Mouse (Mus musculus) heart, embryonic 10.5 days (tissue): ENCODE measurements around the gene Slc22a23. TPM values are rescaled to one million over a fixed set of nuclear protein-coding genes. Genes with fewer than 3 reads are reported as not detected.

Experiments used
- DNase-seq: peaks from one replicate; pipeline ENCODE4 v3.0.0-alpha.2; 2017; ENCODE audit warnings: low spot score
- H3K27ac ChIP-seq: fragments of 300-500 bp; sonication (generic); 2 replicates; pipeline ENCODE4 v1.5.1; 2016; ENCODE audit warnings: mild to moderate bottlenecking
- H3K27me3 ChIP-seq: fragments of 300-500 bp; sonication (generic); 2 replicates; pipeline ENCODE4 v1.6.1; 2016; ENCODE audit warnings: mild to moderate bottlenecking; ENCODE audit not compliant: poor library complexity, insufficient read depth, severe bottlenecking
- H3K36me3 ChIP-seq: fragments of 300-500 bp; sonication (generic); 2 replicates; pipeline ENCODE4 v1.6.1; 2016; ENCODE audit warnings: mild to moderate bottlenecking, moderate library complexity
- H3K4me1 ChIP-seq: fragments of 300-500 bp; sonication (generic); 2 replicates; pipeline ENCODE4 v1.6.1; 2016; ENCODE audit warnings: mild to moderate bottlenecking
- H3K4me3 ChIP-seq: fragments of 300-500 bp; sonication (generic); 2 replicates; pipeline ENCODE4 v1.5.1; 2016; ENCODE audit warnings: mild to moderate bottlenecking, moderate library complexity
- H3K9me3 ChIP-seq: fragments of 300-500 bp; sonication (generic); 2 replicates; pipeline ENCODE4 v1.6.1; 2016; ENCODE audit warnings: mild to moderate bottlenecking, moderate library complexity
- WGBS: fragments of 180-500 bp; shearing (Covaris S2); methylation state at CpG from one replicate; pipeline ENCODE4 v1.1.7; 2016; 5-methylcytosine and 5-hydroxymethylcytosine counted together
- polyA plus RNA-seq: library from polyadenylated mRNA; unstranded; fragments of >200 nt; fragmentation: Nextera tagmentation; extraction: Ambion mirVana; gene quantifications from 2 replicates; pipeline ENCODE4 v1.2.1, GENCODE M21; 2016

Slc22a23 gene
- polyA plus RNA-seq, 1 experiment from 2014 or later = 5.1 TPM

DNA sequence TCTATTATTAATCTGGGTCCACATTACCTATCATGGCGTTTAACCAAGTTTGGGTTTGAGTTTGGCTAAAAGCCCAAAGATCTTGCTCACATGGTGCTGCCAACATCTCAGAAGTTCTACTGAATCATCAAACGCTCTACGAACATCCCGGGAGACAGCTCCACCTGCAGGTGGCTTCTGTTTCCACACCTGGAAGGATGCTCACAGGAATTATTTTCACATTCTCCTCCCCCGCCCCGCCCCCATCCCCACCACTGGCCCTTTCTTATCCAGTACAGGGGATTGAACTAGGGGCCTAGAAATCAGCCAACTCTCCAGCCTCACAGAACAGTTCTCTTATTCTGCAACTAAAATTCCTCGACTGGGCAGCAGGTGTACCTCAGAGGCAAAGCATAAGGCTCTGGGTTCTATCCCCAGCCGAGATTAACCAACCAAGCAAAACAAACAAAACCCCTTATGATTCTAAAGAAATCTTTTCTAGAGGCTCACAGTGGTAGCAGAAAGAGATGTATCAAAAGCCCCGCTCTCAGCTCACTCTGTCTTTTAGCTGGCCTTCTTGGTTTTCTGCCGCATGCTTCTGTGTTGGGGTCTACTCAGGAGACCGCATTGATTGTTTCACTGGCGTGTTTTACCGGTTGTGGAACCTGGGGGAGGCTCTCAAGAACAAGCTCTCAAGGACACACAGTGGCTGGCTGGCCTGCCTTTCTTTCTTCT is 190.6 kb downstream of the Slc22a23 start:
- WGBS = 46% methylated on average over 13 of the region's 13 CpGs
- Histone ChIP-seq H3K4me1 (peaks cover 37% of the 10 kb centered on the region), H3K36me3 (no peaks in the 10 kb centered on the region), H3K9me3 (no peaks in the 10 kb centered on the region), H3K27me3 (no peaks in the 10 kb centered on the region), H3K4me3 (no peak overlapping the region), H3K27ac (peak overlapping the region; percentile 76)
- DNase-seq = peak; percentile 81

DNA sequence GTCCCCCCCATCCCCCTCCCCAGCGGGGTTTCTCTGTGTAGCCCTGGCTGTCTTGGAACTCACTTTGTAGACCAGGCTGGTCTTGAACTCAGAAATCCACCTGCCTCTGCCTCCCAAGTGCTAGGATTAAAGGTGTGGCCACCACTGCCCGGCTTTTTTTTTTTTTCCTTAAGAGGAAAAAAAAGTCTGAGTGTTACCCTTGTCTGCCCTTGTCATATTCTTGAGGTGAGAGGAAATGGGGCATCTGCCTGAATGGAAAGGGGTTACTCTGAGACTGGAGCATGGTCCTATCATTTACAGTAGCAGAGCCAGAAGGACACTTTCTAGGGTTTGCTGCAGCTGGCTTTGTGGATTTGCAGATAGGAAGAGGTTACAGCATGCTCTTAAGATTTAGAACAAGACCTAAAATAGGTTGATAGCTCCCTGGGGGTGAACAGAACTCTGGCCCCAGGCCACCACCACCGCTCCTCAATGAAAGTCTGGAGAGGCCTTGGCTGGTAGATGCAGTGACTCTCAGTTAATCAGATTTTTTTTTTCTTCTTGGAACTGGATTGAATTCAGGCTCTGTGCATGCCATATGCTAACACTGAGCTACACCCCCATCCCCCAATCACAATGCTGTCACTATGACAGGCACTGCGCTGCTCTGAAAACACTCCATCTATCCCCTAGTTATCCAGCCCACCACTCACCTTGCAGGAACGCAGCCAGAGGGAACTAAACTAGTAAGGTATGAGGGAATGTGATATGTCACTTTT is 191.5 kb downstream of the Slc22a23 start:
- peaks cover 44% of the 10 kb centered on the region for H3K4me1 ChIP-seq
- 0 out of 2 replicates have a peak overlapping the region, but pooled peaks have one; percentile 13 for H3K27ac ChIP-seq
- DNase-seq = no peak

DNA sequence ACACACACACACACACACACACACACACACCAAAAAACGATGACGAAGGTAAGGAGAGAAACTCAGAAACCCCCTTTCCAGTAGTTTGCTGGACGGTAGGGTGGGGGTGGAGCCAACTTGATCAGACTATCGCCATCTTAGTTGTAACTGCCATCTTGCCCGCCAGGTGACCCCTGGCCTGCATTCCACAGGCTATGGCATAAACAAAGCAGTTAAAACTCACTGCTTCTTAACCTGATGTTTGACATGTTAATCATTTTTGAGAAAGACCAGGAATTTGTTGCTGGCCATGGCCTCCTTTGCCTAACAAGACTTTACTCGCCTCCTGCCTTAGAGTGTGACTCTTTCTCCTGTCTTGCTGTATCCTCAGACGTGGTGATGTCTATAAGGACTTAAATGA is 192.3 kb downstream of the Slc22a23 start:
- WGBS = 64% methylated on average over 7 of the region's 7 CpGs
- H3K4me3 ChIP-seq = no peak overlapping the region
- no peaks in the 10 kb centered on the region for H3K36me3 ChIP-seq
- no peak for DNase-seq
- no peaks in the 10 kb centered on the region for H3K27me3 ChIP-seq
- H3K4me1 ChIP-seq = peaks cover 52% of the 10 kb centered on the region
- 0 out of 2 replicates have a peak overlapping the region, but pooled peaks have one; percentile 36 for H3K27ac ChIP-seq
- H3K9me3 ChIP-seq = no peaks in the 10 kb centered on the region

More for the DNA sequence above, 191.5 kb downstream of the Slc22a23 start:
- Histone ChIP-seq H3K4me3 (no peak overlapping the region), H3K36me3 (no peaks in the 10 kb centered on the region), H3K27me3 (no peaks in the 10 kb centered on the region), H3K9me3 (no peaks in the 10 kb centered on the region)
- 66% methylated on average over 5 of the region's 5 CpGs for WGBS

DNA sequence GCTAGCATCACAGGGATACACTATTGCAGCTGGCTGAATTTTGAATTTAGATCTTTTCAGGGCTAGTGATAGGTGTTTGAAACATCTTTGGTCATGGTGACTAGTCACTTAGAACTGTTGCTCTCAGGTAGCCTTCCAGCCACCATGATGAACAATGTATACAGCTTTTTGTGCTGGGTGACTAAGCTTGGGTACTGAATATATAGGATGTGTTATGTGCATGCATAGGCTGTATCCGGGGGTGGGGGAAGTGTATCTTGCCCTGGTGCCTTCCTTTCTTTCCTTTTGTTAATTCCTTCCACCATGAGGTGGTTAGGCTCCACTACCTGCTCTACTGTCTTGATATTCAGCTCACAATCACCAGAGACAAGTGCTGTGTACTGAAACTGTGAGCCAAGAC is 193.6 kb downstream of the Slc22a23 start:
- no peaks in the 10 kb centered on the region for H3K9me3 ChIP-seq
- no peak overlapping the region for H3K4me3 ChIP-seq
- H3K27ac ChIP-seq = no peak overlapping the region
- no peaks in the 10 kb centered on the region for H3K36me3 ChIP-seq
- no peaks in the 10 kb centered on the region for H3K27me3 ChIP-seq
- H3K4me1 ChIP-seq = peaks cover 47% of the 10 kb centered on the region
- WGBS = 87% methylated on average over 1 of the region's 1 CpGs
- peak; percentile 66 for DNase-seq

DNA sequence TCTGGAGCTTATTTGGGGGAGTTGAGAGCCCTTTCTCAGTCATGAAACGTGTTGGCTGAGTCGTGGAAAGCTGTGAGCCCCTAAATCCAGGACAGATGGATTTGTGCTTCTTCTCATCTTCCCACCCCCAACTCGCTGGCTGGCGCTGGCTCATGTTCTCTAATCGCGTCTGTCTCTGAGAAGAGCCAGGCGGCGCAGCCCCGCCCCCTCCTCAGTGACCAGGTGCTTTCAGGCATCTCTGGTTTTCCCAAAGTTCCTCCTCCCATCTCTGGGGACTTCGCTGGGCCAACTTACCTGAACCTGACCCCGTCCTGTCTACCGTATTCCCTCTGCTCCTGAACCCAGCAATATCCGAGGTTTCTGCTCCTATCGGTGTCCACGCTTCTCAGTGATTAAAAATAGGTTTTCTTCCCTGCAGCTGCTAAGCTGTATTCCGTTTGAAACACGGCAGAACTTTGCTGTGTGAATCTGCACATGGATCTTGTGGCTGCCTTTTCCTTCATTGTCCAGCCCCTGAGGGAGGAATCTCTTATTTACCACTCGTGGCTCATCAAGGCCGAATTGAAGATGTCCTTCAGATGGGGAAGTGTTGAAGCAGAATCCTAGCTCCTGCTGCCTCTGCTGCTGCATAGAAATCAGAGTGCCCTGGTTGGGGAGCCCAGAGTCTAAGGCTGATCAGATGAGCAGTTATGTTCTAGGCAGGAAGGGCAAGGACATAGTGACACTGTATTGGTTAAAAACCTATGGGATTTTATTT is 194.5 kb downstream of the Slc22a23 start:
- DNase-seq = peak; percentile 81
- H3K4me3 ChIP-seq = peak overlapping the region; percentile 54
- 7% methylated on average over 19 of the region's 19 CpGs for WGBS
- H3K4me1 ChIP-seq = peaks cover 41% of the 10 kb centered on the region
- no peaks in the 10 kb centered on the region for H3K36me3 ChIP-seq
- no peaks in the 10 kb centered on the region for H3K9me3 ChIP-seq
- H3K27ac ChIP-seq = peak overlapping the region; percentile 90
- no peaks in the 10 kb centered on the region for H3K27me3 ChIP-seq

DNA sequence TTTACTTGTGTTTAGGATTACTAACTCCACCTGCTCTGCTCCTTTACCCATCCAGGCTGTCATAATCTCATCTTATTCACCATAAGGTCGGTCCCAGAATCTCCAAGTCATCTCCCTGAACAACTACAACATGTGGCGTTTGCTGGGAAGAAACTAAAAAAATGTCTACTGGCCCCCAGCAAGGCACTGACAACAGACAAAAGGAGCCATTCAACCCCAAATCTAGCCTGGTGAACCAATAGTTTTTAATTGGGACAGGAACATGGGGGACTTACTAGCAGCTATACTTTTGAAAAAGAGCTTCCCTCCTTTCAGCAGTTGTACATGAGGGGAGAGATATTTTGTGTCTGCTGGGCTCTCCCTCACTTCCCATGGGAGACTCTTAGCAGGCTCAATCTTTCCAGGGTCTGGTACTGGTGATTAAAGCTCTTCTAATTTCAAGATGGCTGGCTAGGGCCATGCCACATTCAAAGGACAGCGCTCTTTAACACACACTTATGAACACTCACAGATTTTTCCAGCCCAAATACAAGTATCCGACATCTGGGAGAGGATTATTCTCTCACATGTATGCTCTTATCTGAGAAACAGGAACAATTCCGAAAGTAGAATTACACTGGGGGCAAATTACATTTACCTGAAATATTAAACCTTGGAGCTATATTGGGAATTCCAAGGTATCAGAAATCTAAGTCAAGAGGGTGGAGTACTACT is 195.4 kb downstream of the Slc22a23 start:
- Histone ChIP-seq H3K27ac (peak overlapping the region; percentile 90), H3K36me3 (no peaks in the 10 kb centered on the region), H3K4me3 (peak overlapping the region; percentile 54), H3K9me3 (no peaks in the 10 kb centered on the region), H3K4me1 (peaks cover 38% of the 10 kb centered on the region), H3K27me3 (no peaks in the 10 kb centered on the region)
- DNase-seq = peak; percentile 66
- 42% methylated on average over 5 of the region's 5 CpGs for WGBS

DNA sequence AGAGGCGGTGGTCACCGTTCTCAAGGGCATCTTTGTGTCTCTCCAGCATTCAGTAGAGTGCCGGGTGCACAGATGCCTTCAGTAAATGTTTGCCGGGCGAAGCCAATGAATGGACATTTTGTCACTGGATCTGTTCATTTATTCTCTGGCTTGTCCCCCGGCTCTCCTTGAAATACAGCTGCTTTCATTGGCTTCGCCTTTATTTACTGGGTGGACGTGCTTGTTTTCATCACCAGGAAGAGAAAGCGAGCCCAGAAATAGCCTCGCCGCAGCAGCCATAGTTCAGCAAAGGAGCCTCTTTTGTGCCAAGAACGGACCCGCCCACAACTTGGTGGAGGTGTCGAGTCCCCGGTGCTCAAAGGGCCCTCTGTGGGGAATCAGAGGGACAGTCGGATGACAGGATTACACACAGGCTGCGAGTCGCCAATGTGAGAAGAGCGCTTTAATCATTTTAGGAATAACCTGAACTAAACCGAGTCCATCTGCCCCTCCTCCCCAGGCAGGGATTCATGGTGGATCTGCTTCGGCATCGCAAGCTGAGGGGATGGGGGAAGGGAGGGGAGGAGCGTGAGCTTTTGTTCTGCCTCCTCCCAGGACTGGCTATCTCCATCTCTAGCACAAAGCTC is 196.1 kb downstream of the Slc22a23 start:
- peak overlapping the region; percentile 90 for H3K27ac ChIP-seq
- DNase-seq = peak; percentile 87
- peak overlapping the region; percentile 54 for H3K4me3 ChIP-seq
- H3K27me3 ChIP-seq = no peaks in the 10 kb centered on the region
- no peaks in the 10 kb centered on the region for H3K36me3 ChIP-seq
- WGBS = 6% methylated on average over 23 of the region's 23 CpGs
- no peaks in the 10 kb centered on the region for H3K9me3 ChIP-seq
- H3K4me1 ChIP-seq = peaks cover 34% of the 10 kb centered on the region

DNA sequence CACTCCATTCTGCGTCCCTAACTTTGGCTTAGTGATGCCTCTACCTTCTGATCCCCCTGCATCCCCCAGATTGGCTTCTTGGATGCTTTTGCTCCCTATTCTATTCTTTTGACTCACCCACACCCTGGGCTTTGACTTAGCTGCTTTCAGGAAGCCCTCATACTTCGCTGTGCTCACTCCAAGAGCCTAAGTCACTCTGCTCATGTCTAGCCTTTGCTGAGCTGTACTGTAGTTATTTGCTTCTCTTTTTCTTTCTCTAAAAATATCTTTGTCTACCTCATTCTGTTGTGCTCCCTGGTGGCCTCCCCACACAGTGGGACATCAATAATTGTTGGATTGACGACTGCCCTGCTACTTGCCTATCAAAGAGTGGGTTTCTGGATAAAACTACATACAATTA is 196.8 kb downstream of the Slc22a23 start:
- H3K27ac ChIP-seq = peak overlapping the region; percentile 90
- peaks cover 29% of the 10 kb centered on the region for H3K4me1 ChIP-seq
- H3K27me3 ChIP-seq = no peaks in the 10 kb centered on the region
- 77% methylated on average over 3 of the region's 3 CpGs for WGBS
- H3K36me3 ChIP-seq = no peaks in the 10 kb centered on the region
- no peak for DNase-seq
- H3K9me3 ChIP-seq = no peaks in the 10 kb centered on the region
- H3K4me3 ChIP-seq = no peak overlapping the region

DNA sequence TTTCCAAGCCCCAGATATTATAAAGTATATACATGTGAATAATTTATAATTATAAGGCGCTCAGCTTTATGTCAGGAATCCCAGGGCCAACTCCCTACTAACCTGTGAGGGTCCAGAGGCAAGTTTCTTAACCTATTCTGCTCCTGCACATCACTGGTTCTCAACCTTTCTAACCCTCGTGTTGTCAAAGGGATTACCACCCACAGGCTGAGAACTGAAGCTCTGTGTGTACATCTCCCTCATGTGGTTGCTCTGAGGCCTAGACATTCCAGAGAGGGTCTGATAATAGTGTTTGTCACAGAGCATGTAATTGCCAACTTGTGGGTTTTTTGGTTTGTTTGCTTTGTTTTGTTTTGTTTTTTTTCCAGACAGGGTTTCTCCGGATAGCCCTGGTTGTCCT is 198.1 kb downstream of the Slc22a23 start:
- no peaks in the 10 kb centered on the region for H3K27me3 ChIP-seq
- H3K4me3 ChIP-seq = no peak overlapping the region
- WGBS = 59% methylated on average over 3 of the region's 3 CpGs
- no peaks in the 10 kb centered on the region for H3K9me3 ChIP-seq
- no peak overlapping the region for H3K27ac ChIP-seq
- peaks cover 29% of the 10 kb centered on the region for H3K4me1 ChIP-seq
- no peaks in the 10 kb centered on the region for H3K36me3 ChIP-seq
- no peak for DNase-seq

DNA sequence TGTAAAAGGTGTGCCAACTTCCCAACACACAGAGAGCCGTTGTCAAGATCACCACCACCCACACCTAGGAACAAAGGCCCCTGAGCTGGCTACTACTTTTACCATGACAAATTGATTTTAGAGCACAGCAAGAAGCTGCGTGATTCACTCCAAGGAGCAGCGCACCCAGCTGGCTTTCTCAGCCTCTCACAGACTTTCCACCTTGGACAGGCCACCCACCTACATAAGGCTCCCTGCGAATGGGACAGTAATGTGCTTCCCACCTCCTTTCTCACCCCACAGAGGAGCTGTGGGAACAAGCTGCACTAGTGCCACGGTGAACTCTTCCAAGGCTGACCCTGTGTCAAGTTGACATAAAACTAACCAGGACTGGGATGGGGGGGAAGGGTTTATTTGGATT is 201.6 kb downstream of the Slc22a23 start:
- H3K36me3 ChIP-seq = no peaks in the 10 kb centered on the region

DNA sequence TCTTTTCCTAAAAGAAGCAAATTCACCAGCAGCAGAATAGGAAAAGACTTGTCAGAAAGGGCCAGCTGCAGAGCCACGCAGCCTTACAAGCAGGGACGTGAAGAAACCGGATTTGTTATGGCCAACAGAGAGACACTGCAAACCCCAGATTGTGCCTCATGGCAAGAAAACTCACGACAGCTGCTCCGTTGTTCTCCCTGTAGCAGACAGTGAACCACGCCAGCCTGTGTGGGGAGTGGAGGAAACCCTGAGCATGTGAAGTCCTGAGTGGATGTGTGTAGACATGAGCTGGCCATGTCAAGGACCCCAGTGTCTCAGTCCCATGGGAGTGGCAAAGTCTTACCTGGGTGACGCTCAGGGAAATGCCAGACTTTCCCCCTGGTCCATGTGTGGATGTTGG is 208.4 kb downstream of the Slc22a23 start:
- Histone ChIP-seq H3K4me1 (peaks cover 23% of the 10 kb centered on the region), H3K9me3 (no peaks in the 10 kb centered on the region), H3K27ac (no peak overlapping the region), H3K27me3 (peaks cover 16% of the 10 kb centered on the region; the same call in 1 of the 2 replicates), H3K4me3 (no peak overlapping the region), H3K36me3 (no peaks in the 10 kb centered on the region)
- DNase-seq = no peak
- 78% methylated on average over 7 of the region's 7 CpGs for WGBS

More for the DNA sequence above, 201.6 kb downstream of the Slc22a23 start:
- 61% methylated on average over 5 of the region's 5 CpGs for WGBS
- H3K4me1 ChIP-seq = peaks cover 7% of the 10 kb centered on the region; the same call in 1 of the 2 replicates
- H3K9me3 ChIP-seq = no peaks in the 10 kb centered on the region
- no peak for DNase-seq
- no peak overlapping the region for H3K4me3 ChIP-seq
- no peaks in the 10 kb centered on the region for H3K27me3 ChIP-seq
- H3K27ac ChIP-seq = no peak overlapping the region

DNA sequence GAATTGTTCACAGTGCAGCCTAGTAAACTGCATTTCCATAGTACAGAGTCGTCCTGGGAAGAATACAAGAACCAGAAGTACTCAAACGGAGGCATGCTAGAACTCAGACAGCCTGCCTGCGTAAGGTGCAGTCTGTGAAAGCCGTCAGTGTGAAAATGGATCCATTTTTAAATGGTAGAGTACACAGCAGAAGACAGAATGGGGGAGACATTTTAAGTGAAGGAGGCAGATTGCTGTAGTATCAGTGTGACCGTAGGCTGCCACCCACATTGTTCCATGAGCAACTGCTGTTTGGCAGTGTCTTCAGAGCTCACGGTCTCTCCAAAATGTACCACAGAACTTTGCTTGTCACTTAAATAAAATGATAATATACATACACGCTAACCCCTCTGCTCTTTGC is 210.7 kb downstream of the Slc22a23 start:
- H3K36me3 ChIP-seq = no peaks in the 10 kb centered on the region
- no peak overlapping the region for H3K4me3 ChIP-seq
- WGBS = 67% methylated on average over 7 of the region's 7 CpGs
- H3K27me3 ChIP-seq = peaks cover 16% of the 10 kb centered on the region; the same call in 1 of the 2 replicates
- peaks cover 33% of the 10 kb centered on the region for H3K4me1 ChIP-seq
- no peak overlapping the region for H3K27ac ChIP-seq
- H3K9me3 ChIP-seq = no peaks in the 10 kb centered on the region
- DNase-seq = no peak
